Mouse (Mus musculus): ENCODE results near the gene Fez1.

The Fez1 gene

GRCm38 (mm10) chr9:36821644-36822000 lies at the start of gene Fez1:
Fez1 (plus strand) TSS chr9:36821864.
- DNase-seq (ENCODE audit: low read depth in 1 of 2, low spot score in 2 of 2), result no peak

GRCm38 (mm10) chr9:36783921-36784320 lies 37.7 kb upstream of the Fez1 start:
- DNase-seq (ENCODE audit: low read depth in 1 of 2, low spot score in 2 of 2), result no peak

GRCm38 (mm10) chr9:36792191-36792590 lies 29.5 kb upstream of the Fez1 start:
- DNase-seq (ENCODE audit: low read depth in 1 of 2, low spot score in 2 of 2), result no peak

- no peak for DNase-seq (ENCODE audit: low read depth in 1 of 2, low spot score in 2 of 2)
Measured at GRCm38 (mm10) chr9:36794487-36794886, 27.2 kb upstream of the Fez1 start.

- DNase-seq (ENCODE audit: low read depth in 1 of 2, low spot score in 2 of 2), result no peak
Measured at GRCm38 (mm10) chr9:36795556-36795955, 26.1 kb upstream of the Fez1 start.

- DNase-seq (ENCODE audit: low read depth in 1 of 2, low spot score in 2 of 2), result no peak
Measured at GRCm38 (mm10) chr9:36796224-36796623, 25.4 kb upstream of the Fez1 start.

- DNase-seq (ENCODE audit: low read depth in 1 of 2, low spot score in 2 of 2), result peak; percentile 48 to 77
Measured at GRCm38 (mm10) chr9:36796781-36797555, 24.7 kb upstream of the Fez1 start, which contains the start of gene Ei24. Ei24 (minus strand) TSS chr9:36797393.

GRCm38 (mm10) chr9:36801961-36802360 lies 19.7 kb upstream of the Fez1 start:
- DNase-seq (ENCODE audit: low read depth in 1 of 2, low spot score in 2 of 2), result no peak

- no peak for DNase-seq (ENCODE audit: low read depth in 1 of 2, low spot score in 2 of 2)
Measured at GRCm38 (mm10) chr9:36802951-36803350, 18.7 kb upstream of the Fez1 start.

GRCm38 (mm10) chr9:36803386-36803785 lies 18.3 kb upstream of the Fez1 start:
- no peak for DNase-seq (ENCODE audit: low read depth in 1 of 2, low spot score in 2 of 2)

- DNase-seq (ENCODE audit: low read depth in 1 of 2, low spot score in 2 of 2), result no peak
Measured at GRCm38 (mm10) chr9:36803926-36804325, 17.7 kb upstream of the Fez1 start.

GRCm38 (mm10) chr9:36805256-36805975 lies 16.2 kb upstream of the Fez1 start:
- no peak for DNase-seq (ENCODE audit: low read depth in 1 of 2, low spot score in 2 of 2)

- no peak for DNase-seq (ENCODE audit: low read depth in 1 of 2, low spot score in 2 of 2)
Measured at GRCm38 (mm10) chr9:36808126-36808785, 13.4 kb upstream of the Fez1 start.

- DNase-seq (ENCODE audit: low read depth in 1 of 2, low spot score in 2 of 2), result no peak
Measured at GRCm38 (mm10) chr9:36814486-36814885, 7.2 kb upstream of the Fez1 start.

- DNase-seq (ENCODE audit: low read depth in 1 of 2, low spot score in 2 of 2), result no peak
Measured at GRCm38 (mm10) chr9:36818905-36819304, 2.8 kb upstream of the Fez1 start.

GRCm38 (mm10) chr9:36820969-36821643 lies 558 bp upstream of the Fez1 start:
- no peak for DNase-seq (ENCODE audit: low read depth in 1 of 2, low spot score in 2 of 2)

GRCm38 (mm10) chr9:36822024-36822423 lies 360 bp downstream of the Fez1 start:
- DNase-seq (ENCODE audit: low read depth in 1 of 2, low spot score in 2 of 2), result no peak

- no peak for DNase-seq (ENCODE audit: low read depth in 1 of 2, low spot score in 2 of 2)
Measured at GRCm38 (mm10) chr9:36826612-36827363, 5.1 kb downstream of the Fez1 start.

GRCm38 (mm10) chr9:36831401-36831800 lies 9.7 kb downstream of the Fez1 start:
- no peak for DNase-seq (ENCODE audit: low read depth in 1 of 2, low spot score in 2 of 2)

GRCm38 (mm10) chr9:36832529-36832928 lies 10.9 kb downstream of the Fez1 start:
- DNase-seq (ENCODE audit: low read depth in 1 of 2, low spot score in 2 of 2), result no peak

Data from monocyte, adult 2 months (primary cell).